Mouse (Mus musculus) midbrain, postnatal 0 days (tissue): ENCODE data around the gene Naxd. TPM values are rescaled to one million over a fixed set of nuclear protein-coding genes. Genes with fewer than 3 reads are reported as not detected.
"Not testable (repeated sequence)": the region's sequence is repeated elsewhere in the genome, so short reads cannot be mapped to it uniquely, and the experiment has no call there.

Experiments
- ATAC-seq: fragments of 200-750 bp; cut with Nextera tagmentation; 2 replicates; pipeline ENCODE4 v1.8.0; 2017; ENCODE audit warnings: moderate number of reproducible peaks, mild to moderate bottlenecking, moderate TSS enrichment, moderate library complexity; ENCODE audit not compliant: low FRiP score
- DNase-seq: peaks from one replicate; pipeline ENCODE4 v3.0.0-alpha.2; 2015; ENCODE audit warnings: low spot score
- H3K27ac ChIP-seq: fragments of 300-500 bp; sonication (generic); 2 replicates; pipeline ENCODE4 v1.5.1; 2014; ENCODE audit warnings: low read depth, mild to moderate bottlenecking, low read length, mixed read lengths
- H3K27me3 ChIP-seq: fragments of 300-500 bp; sonication (generic); 2 replicates; pipeline ENCODE4 v1.6.1; 2014; ENCODE audit warnings: low read length, control low read depth, mixed read lengths; ENCODE audit not compliant: insufficient read depth
- H3K36me3 ChIP-seq: fragments of 300-500 bp; sonication (generic); 2 replicates; pipeline ENCODE4 v1.6.1; 2014; ENCODE audit warnings: low read length, control low read depth, mixed read lengths; ENCODE audit not compliant: insufficient read depth
- H3K4me1 ChIP-seq: fragments of 300-500 bp; sonication (generic); 2 replicates; pipeline ENCODE4 v1.6.1; 2014; ENCODE audit warnings: mild to moderate bottlenecking, control low read depth, antibody characterized with exemption, low read length, mixed read lengths; ENCODE audit not compliant: insufficient read depth
- H3K4me2 ChIP-seq: fragments of 300-500 bp; sonication (generic); 2 replicates; pipeline ENCODE4 v1.6.1; 2014; ENCODE audit warnings: low read depth, mild to moderate bottlenecking, low read length, mixed read lengths; ENCODE audit not compliant: poor library complexity, severe bottlenecking
- H3K4me3 ChIP-seq: fragments of 300-500 bp; sonication (generic); 2 replicates; pipeline ENCODE4 v1.5.1; 2014; ENCODE audit warnings: low read depth, mild to moderate bottlenecking, low read length, moderate library complexity
- H3K9ac ChIP-seq: fragments of 300-500 bp; sonication (generic); replicated peaks from 2 replicates; pipeline ENCODE4 v1.6.1; 2014; ENCODE audit warnings: mild to moderate bottlenecking, low read length, moderate library complexity, mixed read lengths; ENCODE audit not compliant: poor library complexity, severe bottlenecking
- H3K9me3 ChIP-seq: fragments of 300-500 bp; sonication (generic); 2 replicates; pipeline ENCODE4 v1.6.1; 2016; ENCODE audit warnings: low read length, control low read depth
- CTCF ChIP-seq: IDR thresholded peaks from 2 replicates; pipeline ENCODE4 v1.5.1; 2016; ENCODE audit warnings: antibody characterized with exemption, mild to moderate bottlenecking
- WGBS: fragments of 180-500 bp; shearing (Covaris S2); extraction: QIAGEN DNeasy Blood & Tissue Kit; methylation state at CpG from one replicate; pipeline ENCODE4 v1.1.7; 2014; 5-methylcytosine and 5-hydroxymethylcytosine counted together
- polyA plus RNA-seq: library from polyadenylated mRNA; unstranded; fragments of >200 nt; fragmentation: Nextera tagmentation; extraction: Ambion mirVana; gene quantifications from 2 replicates; pipeline ENCODE4 v1.2.1, GENCODE M21; 2015
- total RNA-seq: library from RNA; depleted of rRNA; stranded (reverse); fragments of >200 nt; gene quantifications from 2 replicates; pipeline ENCODE4 v1.2.3, GENCODE M21; 2014

Naxd gene
- total and polyA plus RNA-seq, 2 experiments from 2014 or later, result 88.6 to 106 TPM

- ATAC-seq, DNase-seq, H3K4me1 ChIP-seq, H3K36me3 ChIP-seq, H3K27me3 ChIP-seq, H3K9me3 ChIP-seq, H3K27ac ChIP-seq, H3K4me2 ChIP-seq, H3K4me3 ChIP-seq, H3K9ac ChIP-seq: not testable (repeated sequence)
- TF ChIP-seq CTCF, result peak; percentile 36; the same call in 1 of the 2 replicates
- 86% methylated on average over 3 of the region's 4 CpGs for WGBS
These were observed 54.2 kb downstream of the Naxd start for GRCm38 (mm10) chr8:11551497-11551896.

- no peaks in the 10 kb centered on the region for H3K9me3 ChIP-seq
- no peaks in the 10 kb centered on the region for H3K27me3 ChIP-seq
- H3K36me3 ChIP-seq, result 0 out of 2 replicates have a peak, but pooled peaks cover under 1% of the 10 kb centered on the region
- TF ChIP-seq CTCF, result no peak
- DNase-seq, result no peak
- peaks cover 8% of the 10 kb centered on the region for H3K4me1 ChIP-seq
- H3K27ac ChIP-seq, result no peak overlapping the region
- no peak overlapping the region for H3K4me3 ChIP-seq
- H3K9ac ChIP-seq, result no peak overlapping the region
- 87% methylated on average over 10 of the region's 10 CpGs for WGBS
- H3K4me2 ChIP-seq, result no peak overlapping the region
- no peak for ATAC-seq
These were observed 55.1 kb downstream of the Naxd start for GRCm38 (mm10) chr8:11552390-11552789.

DNA sequence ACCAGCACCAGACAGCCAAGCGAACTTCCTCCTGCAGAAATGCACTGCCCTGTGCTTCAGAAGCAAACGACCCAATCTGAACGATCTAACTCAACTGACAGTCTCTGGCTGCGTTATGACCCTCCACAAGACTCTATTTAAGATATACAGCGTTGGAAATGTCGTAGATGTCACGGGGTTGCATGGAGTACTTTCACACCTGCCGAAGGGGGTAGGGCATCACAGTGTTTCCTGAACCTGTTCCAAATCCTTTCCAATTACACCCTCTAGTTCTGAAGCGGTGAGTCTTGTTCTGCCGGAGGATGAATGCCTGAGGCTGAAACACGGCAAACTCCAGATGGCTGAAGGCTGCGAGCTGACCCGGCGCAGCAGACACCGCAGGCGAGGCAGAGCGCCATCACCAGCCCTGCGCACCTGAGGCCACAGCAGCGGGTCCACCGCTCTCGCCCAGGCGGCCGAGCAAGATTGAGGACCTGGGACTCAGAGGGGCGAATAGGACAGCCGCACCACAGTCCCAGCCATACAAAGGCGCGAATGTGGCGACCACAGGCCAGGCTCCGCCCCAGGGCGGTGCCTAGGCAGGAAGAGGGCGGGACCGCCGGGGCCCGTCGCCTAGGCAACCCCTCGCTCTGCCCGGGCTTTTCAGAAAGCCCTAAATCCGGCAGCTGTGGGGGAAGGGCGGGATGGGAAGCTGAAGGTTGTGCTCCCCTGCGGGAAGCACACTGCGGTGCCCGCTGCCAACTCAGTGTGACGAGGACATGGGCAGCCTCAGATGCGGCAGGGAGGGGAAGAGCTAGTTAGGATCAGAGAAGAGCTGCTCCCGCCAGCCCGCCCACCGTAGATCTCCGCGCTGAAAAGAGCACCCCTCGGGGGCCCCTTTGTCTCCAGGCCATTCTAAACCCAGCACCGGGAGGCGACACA, 57.8 kb downstream of the Naxd start, which contains the start of gene Ing1:
Gene Ing1, plus strand, starts transcription at position 773 of the 921 bp plus-strand sequence.
- peaks cover 4% of the 10 kb centered on the region; the same call in 1 of the 2 replicates for H3K4me1 ChIP-seq
- DNase-seq, result peak; percentile 98
- H3K36me3 ChIP-seq, result no peaks in the 10 kb centered on the region
- H3K9me3 ChIP-seq, result no peaks in the 10 kb centered on the region
- no peak for TF ChIP-seq CTCF
- H3K27me3 ChIP-seq, result no peaks in the 10 kb centered on the region
- peak within 1 kb of the TSS; percentile 85 for H3K9ac ChIP-seq
- under 1% methylated on average over 51 of the region's 52 CpGs for WGBS
- H3K4me2 ChIP-seq, result peak within 1 kb of the TSS; percentile 82
- H3K4me3 ChIP-seq, result peak within 1 kb of the TSS; percentile 78
- ATAC-seq, result peak; percentile 87
- H3K27ac ChIP-seq, result peak within 1 kb of the TSS; percentile 98

GRCm38 (mm10) chr8:11555720-11556591, 58.6 kb downstream of the Naxd start:
- under 1% methylated on average over 84 of the region's 103 CpGs for WGBS
- no peak for TF ChIP-seq CTCF

DNA sequence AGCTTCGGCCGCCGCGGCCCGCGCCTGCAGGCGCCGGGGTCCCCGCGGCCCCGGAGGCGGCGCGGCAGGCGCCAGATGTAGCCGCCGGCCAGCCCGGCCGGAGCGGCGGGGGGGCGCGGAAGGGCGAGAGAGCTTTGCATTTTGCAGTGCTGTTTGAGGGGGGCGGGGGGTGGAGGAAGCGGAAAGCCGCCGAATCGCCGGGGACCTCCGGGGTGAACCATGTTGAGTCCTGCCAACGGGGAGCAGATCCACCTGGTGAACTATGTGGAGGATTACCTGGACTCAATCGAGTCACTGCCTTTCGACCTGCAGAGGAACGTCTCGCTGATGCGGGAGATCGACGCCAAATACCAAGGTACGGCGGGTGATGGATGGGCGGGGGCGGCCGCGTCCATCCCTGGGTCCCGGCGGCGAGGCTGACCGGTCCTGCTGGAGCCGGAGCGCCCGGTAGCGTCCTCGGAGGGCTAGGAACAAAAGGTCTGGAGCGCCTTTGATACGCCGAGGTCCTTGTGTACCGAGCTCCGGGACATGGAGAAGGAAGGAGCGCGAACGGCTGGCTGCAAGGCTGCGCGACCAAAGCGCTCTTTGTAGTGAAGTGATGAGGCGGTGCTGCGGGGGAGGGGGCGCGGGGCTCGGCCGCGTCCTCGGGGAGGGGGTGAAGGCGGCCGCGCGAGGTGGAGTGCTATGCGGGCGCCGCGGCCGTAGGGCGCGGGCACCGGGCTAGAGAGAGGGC, 59.6 kb downstream of the Naxd start:
- Histone ChIP-seq H3K9ac (peak overlapping the region; percentile 85), H3K9me3 (no peaks in the 10 kb centered on the region), H3K4me1 (peaks cover 4% of the 10 kb centered on the region; the same call in 1 of the 2 replicates), H3K4me3 (peak overlapping the region; percentile 78), H3K27me3 (no peaks in the 10 kb centered on the region), H3K4me2 (peak overlapping the region; percentile 82), H3K27ac (peak overlapping the region; percentile 81), H3K36me3 (peaks cover 6% of the 10 kb centered on the region)
- DNase-seq (peak; percentile 47), ATAC-seq (no peak)
- no peak for TF ChIP-seq CTCF
- WGBS, result under 1% methylated on average over 61 of the region's 85 CpGs

More at GRCm38 (mm10) chr8:11555720-11556591, 58.6 kb downstream of the Naxd start:
- Histone ChIP-seq H3K9ac (peak overlapping the region; percentile 85), H3K9me3 (no peaks in the 10 kb centered on the region), H3K4me2 (peak overlapping the region; percentile 82), H3K36me3 (no peaks in the 10 kb centered on the region), H3K27ac (peak overlapping the region; percentile 98), H3K27me3 (no peaks in the 10 kb centered on the region), H3K4me1 (peaks cover 4% of the 10 kb centered on the region; the same call in 1 of the 2 replicates), H3K4me3 (peak overlapping the region; percentile 78)
- DNase-seq, result peak; percentile 100
- ATAC-seq, result peak; percentile 91
